Comparison of ENCODE assay signal across 8 mouse cellular contexts in genomic region chr11:120457370-120457769, GRCm38 (mm10). TPM values are rescaled to one million over a fixed set of nuclear protein-coding genes. Genes with fewer than 3 reads are reported as not detected.
DNase-seq lines count a peak whose midpoint lies in the region; ATAC-seq and TF ChIP-seq lines count a peak whose summit lies in the region.

No protein-coding gene starts in this region.

- H3K36me3 ChIP-seq in kidney, adult 2 months (ENCODE audit: control insufficient read depth, insufficient read depth, low read length) = no peaks in the 10 kb centered on the region
- H3K36me3 ChIP-seq in embryonic facial prominence, embryonic 10.5 days (replicated peaks) = peaks cover 43% of the 10 kb centered on the region
- H3K36me3 ChIP-seq in intestine, embryonic 15.5 days = peaks cover 21% of the 10 kb centered on the region; the same call in 1 of the 2 replicates
- H3K36me3 ChIP-seq in midbrain, postnatal 0 days (ENCODE audit: insufficient read depth, low read length) = peaks cover 17% of the 10 kb centered on the region

- H3K4me3 ChIP-seq in kidney, adult 2 months (ENCODE audit: insufficient read depth, low read depth, low read length) = peak overlapping the region; percentile 76
- H3K4me3 ChIP-seq in embryonic facial prominence, embryonic 10.5 days = peak overlapping the region; percentile 94
- peak overlapping the region; percentile 93 for H3K4me3 ChIP-seq in intestine, embryonic 15.5 days (replicated peaks)
- H3K4me3 ChIP-seq in midbrain, postnatal 0 days (ENCODE audit: low read depth, low read length) = peak overlapping the region; percentile 65

- peak overlapping the region; percentile 82 for H3K4me2 ChIP-seq in intestine, embryonic 15.5 days (replicated peaks)
- peak overlapping the region; percentile 84 for H3K4me2 ChIP-seq in midbrain, postnatal 0 days (ENCODE audit: low read depth, low read length, poor library complexity, severe bottlenecking)

- intact Hi-C loops in left cerebral cortex, postnatal 4 days (cut with DNase I) = no loop called here

- H3K27me3 ChIP-seq in kidney, adult 2 months (replicated peaks; ENCODE audit: control insufficient read depth, insufficient read depth, low read length) = no peaks in the 10 kb centered on the region
- H3K27me3 ChIP-seq in embryonic facial prominence, embryonic 10.5 days (replicated peaks; ENCODE audit: low read depth, poor library complexity, severe bottlenecking) = no peaks in the 10 kb centered on the region
- no peaks in the 10 kb centered on the region for H3K27me3 ChIP-seq in intestine, embryonic 15.5 days (replicated peaks)
- H3K27me3 ChIP-seq in midbrain, postnatal 0 days (ENCODE audit: insufficient read depth, low read length) = no peaks in the 10 kb centered on the region

- ATAC-seq in intestine, embryonic 15.5 days = peak; percentile 36; the same call in 1 of the 2 replicates
- no peak for ATAC-seq in midbrain, postnatal 0 days (ENCODE audit: low FRiP score)

- H3K27ac ChIP-seq in kidney, adult 2 months (ENCODE audit: insufficient read depth, low read depth, low read length) = peak overlapping the region; percentile 61
- H3K27ac ChIP-seq in embryonic facial prominence, embryonic 10.5 days (replicated peaks) = peak overlapping the region; percentile 93
- H3K27ac ChIP-seq in intestine, embryonic 15.5 days = peak overlapping the region; percentile 84
- peak overlapping the region; percentile 55 for H3K27ac ChIP-seq in midbrain, postnatal 0 days (ENCODE audit: low read depth, low read length)

- H3K9me3 ChIP-seq in embryonic facial prominence, embryonic 10.5 days = no peaks in the 10 kb centered on the region
- H3K9me3 ChIP-seq in intestine, embryonic 15.5 days = no peaks in the 10 kb centered on the region
- H3K9me3 ChIP-seq in midbrain, postnatal 0 days (ENCODE audit: low read length) = no peaks in the 10 kb centered on the region

- H3K4me1 ChIP-seq in kidney, adult 2 months (ENCODE audit: control insufficient read depth, insufficient read depth, low read length) = no peaks in the 10 kb centered on the region
- peaks cover 28% of the 10 kb centered on the region for H3K4me1 ChIP-seq in embryonic facial prominence, embryonic 10.5 days
- H3K4me1 ChIP-seq in intestine, embryonic 15.5 days (replicated peaks) = peaks cover 12% of the 10 kb centered on the region; the same call in 1 of the 2 replicates
- no peaks in the 10 kb centered on the region; the same call in 1 of the 2 replicates for H3K4me1 ChIP-seq in midbrain, postnatal 0 days (ENCODE audit: insufficient read depth, low read length)

- peak overlapping the region; percentile 98 for H3K9ac ChIP-seq in intestine, embryonic 15.5 days
- peak overlapping the region; percentile 64 for H3K9ac ChIP-seq in midbrain, postnatal 0 days (replicated peaks; ENCODE audit: low read length, poor library complexity, severe bottlenecking)

- peak; percentile 20 for DNase-seq in kidney, adult 2 months
- no peak for DNase-seq in kidney, postnatal 10 days
- no peak for DNase-seq in embryonic facial prominence, embryonic 10.5 days (ENCODE audit: low spot score)
- no peak for DNase-seq in midbrain, postnatal 0 days (ENCODE audit: low spot score)
- DNase-seq in ovary, postnatal 10 days (ENCODE audit: low spot score) = no peak
- DNase-seq in left cerebral cortex, postnatal 4 days = no peak
- no peak for DNase-seq in left cerebral cortex, adult 9 months (ENCODE audit: low spot score in 2 of 2)

- no peak for TF ChIP-seq CTCF in kidney, adult 2 months (conservative IDR thresholded peaks at IDR 0.05; ENCODE audit: insufficient read depth, insufficient read length, low read depth, low read length)
- no peak for TF ChIP-seq CTCF in midbrain, postnatal 0 days (IDR thresholded peaks at IDR 0.05)

- no peak for TF ChIP-seq POLR2A in kidney, adult 2 months (IDR thresholded peaks at IDR 0.05; ENCODE audit: low read depth, low read length)

- WGBS in kidney, adult 2 months = 11% methylated on average over 14 of the region's 14 CpGs
- 40% methylated on average over 14 of the region's 14 CpGs for WGBS in embryonic facial prominence, embryonic 10.5 days
- WGBS in intestine, embryonic 15.5 days = 22% methylated on average over 14 of the region's 14 CpGs
- WGBS in midbrain, postnatal 0 days = 30% methylated on average over 14 of the region's 14 CpGs

RNA-seq across cellular contexts. Expression of gene Oxld1, which starts 0.5 kb away (rescaled TPM):
- 48.6 and 49.3 TPM in 2 replicates for polyA plus RNA-seq in kidney, adult 2 months (2012; rRNA removed)
- 8.5 and 12.8 TPM in 2 replicates for polyA plus RNA-seq in embryonic facial prominence, embryonic 10.5 days (2016; fragmentation: Nextera tagmentation; extraction: Ambion mirVana)
- 16.4 and 18.2 TPM in 2 replicates for polyA plus RNA-seq in intestine, embryonic 15.5 days (2015; fragmentation: Nextera tagmentation; extraction: Ambion mirVana)
- 7.9 and 9.7 TPM in 2 replicates for total RNA-seq in midbrain, postnatal 0 days (2014; rRNA removed)
- 11.4 and 11.5 TPM in 2 replicates for polyA plus RNA-seq in midbrain, postnatal 0 days (2015; fragmentation: Nextera tagmentation; extraction: Ambion mirVana)
- 1 to 10 TPM; 7.9 to 9.6 TPM for total RNA-seq in left cerebral cortex, postnatal 4 days (2021)

RNA-seq across cellular contexts. Expression of gene Ccdc137, which starts 0.5 kb away (rescaled TPM):
- polyA plus RNA-seq in kidney, adult 2 months (2012; rRNA removed) = 14.8 and 15.1 TPM in 2 replicates
- polyA plus RNA-seq in embryonic facial prominence, embryonic 10.5 days (2016; fragmentation: Nextera tagmentation; extraction: Ambion mirVana) = 49.6 and 50.7 TPM in 2 replicates
- 27.6 and 31.3 TPM in 2 replicates for polyA plus RNA-seq in intestine, embryonic 15.5 days (2015; fragmentation: Nextera tagmentation; extraction: Ambion mirVana)
- 14.8 and 18.2 TPM in 2 replicates for total RNA-seq in midbrain, postnatal 0 days (2014; rRNA removed)
- 17.0 and 19.8 TPM in 2 replicates for polyA plus RNA-seq in midbrain, postnatal 0 days (2015; fragmentation: Nextera tagmentation; extraction: Ambion mirVana)
- 10 to 100 TPM; 21.2 to 24.6 TPM for total RNA-seq in left cerebral cortex, postnatal 4 days (2021)

RNA-seq across cellular contexts. Expression of gene Pde6g, which starts 4.1 kb away (rescaled TPM):
- polyA plus RNA-seq in kidney, adult 2 months (2012; rRNA removed) = 1.8 TPM in 2 replicates
- polyA plus RNA-seq in embryonic facial prominence, embryonic 10.5 days (2016; fragmentation: Nextera tagmentation; extraction: Ambion mirVana) = 0.44 and 0.67 TPM in 2 replicates
- 0.18 and 0.34 TPM in 2 replicates for polyA plus RNA-seq in intestine, embryonic 15.5 days (2015; fragmentation: Nextera tagmentation; extraction: Ambion mirVana)
- not detected in 2 replicates for total RNA-seq in midbrain, postnatal 0 days (2014; rRNA removed)
- polyA plus RNA-seq in midbrain, postnatal 0 days (2015; fragmentation: Nextera tagmentation; extraction: Ambion mirVana) = 0.37 TPM in 1 of 2 replicates, not detected in the other
- total RNA-seq in left cerebral cortex, postnatal 4 days (2021) = under 1 TPM; 0.22 to 0.32 TPM

RNA-seq across cellular contexts. Expression of gene Arl16, which starts 10.0 kb away (rescaled TPM):
- polyA plus RNA-seq in kidney, adult 2 months (2012; rRNA removed) = 21.1 and 23.8 TPM in 2 replicates
- 55.9 and 66.9 TPM in 2 replicates for polyA plus RNA-seq in embryonic facial prominence, embryonic 10.5 days (2016; fragmentation: Nextera tagmentation; extraction: Ambion mirVana)
- polyA plus RNA-seq in intestine, embryonic 15.5 days (2015; fragmentation: Nextera tagmentation; extraction: Ambion mirVana) = 34.7 and 36.5 TPM in 2 replicates
- 62.8 and 72.6 TPM in 2 replicates for total RNA-seq in midbrain, postnatal 0 days (2014; rRNA removed)
- polyA plus RNA-seq in midbrain, postnatal 0 days (2015; fragmentation: Nextera tagmentation; extraction: Ambion mirVana) = 65.7 and 73.0 TPM in 2 replicates
- total RNA-seq in left cerebral cortex, postnatal 4 days (2021) = 10 to 100 TPM; 43.9 to 46.0 TPM

RNA-seq across cellular contexts. Expression of gene Tspan10, which starts 14.9 kb away (rescaled TPM):
- 0.05 and 0.48 TPM in 2 replicates for polyA plus RNA-seq in kidney, adult 2 months (2012; rRNA removed)
- polyA plus RNA-seq in embryonic facial prominence, embryonic 10.5 days (2016; fragmentation: Nextera tagmentation; extraction: Ambion mirVana) = 0.69 and 1.5 TPM in 2 replicates
- polyA plus RNA-seq in intestine, embryonic 15.5 days (2015; fragmentation: Nextera tagmentation; extraction: Ambion mirVana) = not detected in 2 replicates
- total RNA-seq in midbrain, postnatal 0 days (2014; rRNA removed) = 0.11 TPM in 1 of 2 replicates, not detected in the other
- polyA plus RNA-seq in midbrain, postnatal 0 days (2015; fragmentation: Nextera tagmentation; extraction: Ambion mirVana) = not detected in 2 replicates
- 10 to 100 TPM in 1 of 2 experiments, under 1 TPM in 1; 0.77 to 13.3 TPM for total RNA-seq in left cerebral cortex, postnatal 4 days (2021)
